Mouse (Mus musculus) liver, embryonic 14.5 days (tissue): ENCODE results near the gene Phf13. TPM values are rescaled to one million over a fixed set of nuclear protein-coding genes. Genes with fewer than 3 reads are reported as not detected.

Experiments
- ATAC-seq: fragments of 200-750 bp; cut with Nextera tagmentation; 2 replicates; pipeline ENCODE4 v1.8.0; 2017; ENCODE audit warnings: moderate number of reproducible peaks, mild to moderate bottlenecking, moderate library complexity; ENCODE audit not compliant: insufficient read depth
- DNase-seq, 3 experiments: peaks; one replicate each; pipeline ENCODE4 v3.0.0-alpha.2; 2012 to 2013; ENCODE audit warnings: low read depth in 3 of 3, low spot score in 3 of 3
- H3K27ac ChIP-seq: fragments of 300-500 bp; sonication (generic); 2 replicates; pipeline ENCODE4 v1.5.1; 2014; ENCODE audit warnings: moderate library complexity, mild to moderate bottlenecking, control low read depth, inconsistent platforms
- H3K27me3 ChIP-seq: fragments of 300-500 bp; sonication (generic); 2 replicates; pipeline ENCODE4 v1.6.1; 2014; ENCODE audit warnings: mild to moderate bottlenecking, low read length, moderate library complexity; ENCODE audit not compliant: control insufficient read depth, insufficient read depth
- H3K36me3 ChIP-seq: fragments of 300-500 bp; sonication (generic); replicated peaks from 2 replicates; pipeline ENCODE4 v1.6.1; 2014; ENCODE audit warnings: low read depth; ENCODE audit not compliant: control insufficient read depth, insufficient read depth
- H3K4me1 ChIP-seq, 2 experiments: fragments of 200-500 bp in 1 of 2; fragments of 300-500 bp in 1 of 2; sonication (generic) in 1 of 2; replicated peaks; 2 replicates each; pipeline ENCODE4 v1.6.1; 2012 to 2014; ENCODE audit warnings: antibody characterized with exemption in 1 of 2, inconsistent platforms in 1 of 2, low read length in 1 of 2; ENCODE audit not compliant: control insufficient read depth in 2 of 2, insufficient read depth in 2 of 2
- H3K4me2 ChIP-seq: fragments of 300-500 bp; sonication (generic); 2 replicates; pipeline ENCODE4 v1.6.1; 2014; ENCODE audit warnings: low read depth, mild to moderate bottlenecking, control low read depth, moderate library complexity
- H3K4me3 ChIP-seq, 2 experiments: fragments of 200-500 bp in 1 of 2; fragments of 300-500 bp in 1 of 2; sonication (generic) in 1 of 2; 2 replicates each; pipeline ENCODE4 v1.5.1; 2012 to 2014; ENCODE audit warnings: low read depth in 2 of 2, low read length in 2 of 2, mild to moderate bottlenecking in 2 of 2, control low read depth in 1 of 2, inconsistent platforms in 1 of 2, moderate library complexity in 1 of 2; ENCODE audit not compliant: insufficient read depth in 1 of 2
- H3K9ac ChIP-seq: fragments of 300-500 bp; sonication (generic); replicated peaks from 2 replicates; pipeline ENCODE4 v1.6.1; 2014; ENCODE audit warnings: mild to moderate bottlenecking, control low read depth, moderate library complexity
- H3K9me3 ChIP-seq: fragments of 300-500 bp; sonication (generic); 2 replicates; pipeline ENCODE4 v1.6.1; 2016; ENCODE audit warnings: low read length, mixed read lengths; ENCODE audit not compliant: control insufficient read depth
- CTCF ChIP-seq: IDR thresholded peaks from 2 replicates; pipeline ENCODE4 v1.5.1; 2016; ENCODE audit warnings: antibody characterized with exemption, low read depth, control low read depth
- EP300 ChIP-seq: IDR thresholded peaks from 2 replicates; pipeline ENCODE4 v1.6.1; 2016; ENCODE audit warnings: antibody characterized with exemption, low read depth
- WGBS: fragments of 180-500 bp; shearing (Covaris S2); extraction: QIAGEN DNeasy Blood & Tissue Kit; methylation state at CpG from one replicate; pipeline ENCODE4 v1.1.7; 2014; ENCODE audit not compliant: insufficient replicate concordance; 5-methylcytosine and 5-hydroxymethylcytosine counted together
- polyA plus RNA-seq, 2 experiments: library from polyadenylated mRNA; depleted of rRNA in 1 of 2; stranded (reverse) in 1 of 2; unstranded in 1 of 2; fragments of >200 nt; fragmentation: Nextera tagmentation in 1 of 2; extraction: Ambion mirVana in 1 of 2; gene quantifications; 2 replicates each; pipeline versions ENCODE4 v1.2.1 to v1.2.3; 2012 to 2014

Gene Phf13
- polyA plus RNA-seq, 2 experiments = 2.9 to 3.7 TPM

GRCm38 (mm10) chr4:152010091-152010706, 14.1 kb upstream of the Phf13 start:
- WGBS = 1% methylated on average over 10 of the region's 10 CpGs
- Histone ChIP-seq H3K9me3 (no peaks in the 10 kb centered on the region), H3K27me3 (peaks cover 15% of the 10 kb centered on the region), H3K9ac (peak overlapping the region; percentile 61), H3K27ac (peak overlapping the region; percentile 85), H3K36me3 (peaks cover 5% of the 10 kb centered on the region; the same call in 1 of the 2 replicates), H3K4me1 (peaks cover 27 to 28% of the 10 kb centered on the region in 2 experiments), H3K4me2 (peak overlapping the region; percentile 100), H3K4me3 (peak overlapping the region; percentile 59 to 92)
- peak; percentile 57 to 81 (median 59) for DNase-seq
- TF ChIP-seq CTCF (no peak), EP300 (no peak)
- peak; percentile 72 for ATAC-seq

DNA sequence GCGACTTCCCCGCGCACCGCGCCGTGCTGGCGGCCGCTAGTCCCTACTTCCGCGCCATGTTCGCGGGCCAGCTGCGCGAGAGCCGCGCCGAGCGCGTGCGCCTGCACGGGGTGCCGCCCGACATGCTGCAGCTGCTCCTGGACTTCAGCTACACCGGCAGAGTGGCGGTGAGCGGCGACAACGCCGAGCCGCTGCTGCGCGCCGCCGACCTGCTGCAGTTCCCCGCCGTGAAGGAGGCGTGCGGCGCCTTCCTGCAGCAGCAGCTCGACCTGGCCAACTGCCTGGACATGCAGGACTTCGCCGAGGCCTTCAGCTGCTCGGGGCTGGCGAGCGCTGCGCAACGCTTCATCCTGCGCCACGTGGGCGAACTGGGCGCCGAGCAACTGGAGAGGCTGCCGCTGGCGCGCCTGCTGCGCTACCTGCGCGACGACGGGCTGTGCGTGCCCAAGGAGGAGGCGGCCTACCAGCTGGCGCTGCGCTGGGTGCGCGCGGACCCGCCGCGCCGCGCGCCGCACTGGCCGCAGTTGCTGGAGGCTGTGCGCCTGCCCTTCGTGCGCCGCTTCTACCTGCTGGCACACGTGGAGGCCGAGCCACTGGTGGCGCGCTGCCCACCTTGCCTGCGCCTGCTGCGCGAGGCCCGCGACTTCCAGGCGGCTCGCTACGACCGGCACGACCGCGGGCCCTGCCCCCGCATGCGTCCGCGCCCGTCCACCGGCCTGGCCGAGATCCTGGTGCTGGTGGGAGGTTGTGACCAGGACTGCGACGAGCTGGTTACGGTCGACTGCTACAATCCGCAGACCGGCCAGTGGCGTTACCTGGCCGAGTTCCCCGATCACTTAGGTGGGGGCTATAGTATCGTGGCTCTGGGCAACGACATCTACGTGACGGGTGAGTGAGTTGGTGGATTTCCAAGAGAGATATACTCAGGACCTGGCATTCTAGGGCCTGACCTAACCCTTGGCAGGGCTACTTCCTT, 13.3 kb upstream of the Phf13 start:
- DNase-seq = no peak

DNA sequence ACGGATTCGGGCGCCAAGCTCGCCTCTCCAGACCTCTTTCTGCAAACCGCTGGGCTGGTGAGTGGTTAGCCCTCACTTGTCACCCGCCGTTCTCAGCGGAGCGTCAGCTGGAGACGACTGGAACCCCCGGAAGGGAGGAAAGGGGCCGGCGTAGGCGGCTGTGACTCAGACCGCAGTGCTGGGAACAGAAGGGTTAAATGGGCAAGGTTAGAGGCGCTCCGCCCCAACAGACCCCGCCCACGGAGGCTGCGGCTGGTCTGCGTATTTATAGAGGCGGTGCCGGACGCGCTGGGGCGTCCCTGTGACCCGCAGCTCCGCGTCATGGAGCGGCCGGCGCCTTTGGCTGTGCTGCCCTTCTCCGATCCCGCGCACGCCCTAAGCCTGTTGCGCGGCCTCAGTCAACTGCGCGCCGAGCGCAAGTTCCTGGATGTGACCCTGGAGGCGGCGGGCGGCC, 12.6 kb upstream of the Phf13 start, which contains the start of gene Klhl21:
Klhl21 (plus strand) TSS at position 182 of the 454 bp plus-strand sequence.
- under 1% methylated on average over 44 of the region's 45 CpGs for WGBS
- peaks cover 15% of the 10 kb centered on the region for H3K27me3 ChIP-seq
- H3K4me3 ChIP-seq = peak within 1 kb of the TSS; percentile 59 to 92
- no peaks in the 10 kb centered on the region; the same call in 1 of the 2 replicates for H3K36me3 ChIP-seq
- ATAC-seq (peak; percentile 83), DNase-seq (peak; percentile 83 to 88 (median 84))
- H3K9ac ChIP-seq = peak within 1 kb of the TSS; percentile 61
- peak within 1 kb of the TSS; percentile 53 for H3K27ac ChIP-seq
- H3K4me1 ChIP-seq = peaks cover 27 to 28% of the 10 kb centered on the region in 2 experiments
- TF ChIP-seq EP300 (no peak), CTCF (no peak)
- peak within 1 kb of the TSS; percentile 100 for H3K4me2 ChIP-seq
- no peaks in the 10 kb centered on the region for H3K9me3 ChIP-seq

More for the DNA sequence above, 13.3 kb upstream of the Phf13 start:
- H3K9ac ChIP-seq = peak overlapping the region; percentile 61
- H3K27me3 ChIP-seq = peaks cover 15% of the 10 kb centered on the region
- peak overlapping the region; percentile 85 for H3K27ac ChIP-seq
- peak overlapping the region; percentile 59 to 92 for H3K4me3 ChIP-seq
- no peak for TF ChIP-seq CTCF
- no peak for TF ChIP-seq EP300
- peak overlapping the region; percentile 100 for H3K4me2 ChIP-seq
- peaks cover 27 to 28% of the 10 kb centered on the region in 2 experiments for H3K4me1 ChIP-seq
- H3K36me3 ChIP-seq = peaks cover 3% of the 10 kb centered on the region; the same call in 1 of the 2 replicates
- under 1% methylated on average over 113 of the region's 115 CpGs for WGBS
- no peaks in the 10 kb centered on the region for H3K9me3 ChIP-seq
- ATAC-seq = peak; percentile 59

GRCm38 (mm10) chr4:152008148-152008500, 12.1 kb upstream of the Phf13 start:
- H3K36me3 ChIP-seq = no peaks in the 10 kb centered on the region; the same call in 1 of the 2 replicates
- no peaks in the 10 kb centered on the region for H3K9me3 ChIP-seq
- H3K27ac ChIP-seq = no peak overlapping the region
- ATAC-seq (no peak), DNase-seq (no peak)
- H3K4me2 ChIP-seq = peak overlapping the region; percentile 100
- peak overlapping the region; percentile 61 for H3K9ac ChIP-seq
- 2% methylated on average over 14 of the region's 14 CpGs for WGBS
- peak overlapping the region; percentile 58 to 92 for H3K4me3 ChIP-seq
- TF ChIP-seq EP300 (no peak), CTCF (no peak)
- H3K27me3 ChIP-seq = peaks cover 15% of the 10 kb centered on the region
- peaks cover 27 to 28% of the 10 kb centered on the region in 2 experiments for H3K4me1 ChIP-seq
